In genomic region chr2:118158095-118158494, GRCm38 (mm10) we compare ENCODE assay signal across 27 mouse cellular contexts. TPM values are rescaled to one million over a fixed set of nuclear protein-coding genes. Genes with fewer than 3 reads are reported as not detected.
DNase-seq lines count a peak whose midpoint lies in the region; ATAC-seq lines count a peak whose summit lies in the region.
"Had no signal": no experiment of that assay in that cellular context is flagged by ENCODE, and none has a peak within 500 bp of the region (broad histone marks: within the 10 kb centered on the region; RNA-seq: fewer than 3 reads in every experiment).

No protein-coding gene starts in this region.

- peaks cover 43% of the 10 kb centered on the region for H3K4me1 ChIP-seq in limb, embryonic 12.5 days (replicated peaks)
- peaks cover 46% of the 10 kb centered on the region for H3K4me1 ChIP-seq in limb, embryonic 10.5 days
- H3K4me1 ChIP-seq in embryonic facial prominence, embryonic 14.5 days (ENCODE audit: control insufficient read depth, insufficient read depth, low read length), result peaks cover 35% of the 10 kb centered on the region
- H3K4me1 ChIP-seq: intestine, embryonic 15.5 days had no signal

- no peak overlapping the region for H3K4me3 ChIP-seq in limb, embryonic 12.5 days (replicated peaks)
- no peak overlapping the region for H3K4me3 ChIP-seq in limb, embryonic 10.5 days
- H3K4me3 ChIP-seq in embryonic facial prominence, embryonic 14.5 days (ENCODE audit: low read depth, low read length), result no peak overlapping the region
- H3K4me3 ChIP-seq: forebrain, embryonic 12.5 days; gastrocnemius, adult 2 months; heart, embryonic 12.5 days; hindbrain, embryonic 10.5 days; intestine, embryonic 15.5 days; layer of hippocampus, adult 2 months; limb, embryonic 15.5 days; midbrain, embryonic 13.5 days had no signal

- no peak for DNase-seq in limb, embryonic 10.5 days (ENCODE audit: low spot score)
- peak; percentile 9 for DNase-seq in brain, adult 2 months (ENCODE audit: low read depth, low spot score)
- DNase-seq in embryonic facial prominence, embryonic 14.5 days (ENCODE audit: low spot score), result no peak
- no peak for DNase-seq in urinary bladder, postnatal 4 days (ENCODE audit: low spot score in 2 of 2)
- no peak for DNase-seq in heart, adult 9 months (ENCODE audit: low spot score in 2 of 2)
- DNase-seq: adrenal gland, postnatal 25 days; cerebellum, adult 18-20 months; cerebellum, postnatal 36 days; gastrocnemius, adult 2 months; heart, postnatal 10 days; kidney, adult 9 months; kidney, postnatal 25 days; right cerebral cortex, postnatal 14 days; thymus, adult 2 months; thymus, postnatal 4 days had no signal

- H3K4me2 ChIP-seq in limb, embryonic 12.5 days, result no peak overlapping the region
- H3K4me2 ChIP-seq in embryonic facial prominence, embryonic 14.5 days (ENCODE audit: low read depth, low read length), result no peak overlapping the region
- H3K4me2 ChIP-seq: forebrain, embryonic 12.5 days; heart, embryonic 12.5 days; intestine, embryonic 15.5 days; limb, embryonic 15.5 days; midbrain, embryonic 13.5 days had no signal

- ATAC-seq in limb, embryonic 12.5 days (ENCODE audit: insufficient number of reproducible peaks, insufficient read depth, low FRiP score, low TSS enrichment, low read depth), result no peak
- no peak for ATAC-seq in embryonic facial prominence, embryonic 14.5 days (ENCODE audit: low read depth)
- ATAC-seq in megakaryocyte, adult 5-6 weeks (ENCODE audit: poor library complexity, severe bottlenecking), result peak; percentile 88
- ATAC-seq: hindbrain, embryonic 16.5 days; intestine, embryonic 15.5 days; lung, postnatal 0 days; midbrain, embryonic 13.5 days had no signal

- H3K36me3 ChIP-seq in limb, embryonic 12.5 days, result no peaks in the 10 kb centered on the region
- no peaks in the 10 kb centered on the region for H3K36me3 ChIP-seq in limb, embryonic 10.5 days
- no peaks in the 10 kb centered on the region for H3K36me3 ChIP-seq in embryonic facial prominence, embryonic 14.5 days (ENCODE audit: control insufficient read depth, insufficient read depth, low read length)
- H3K36me3 ChIP-seq: forebrain, embryonic 12.5 days; heart, embryonic 12.5 days; hindbrain, embryonic 10.5 days; intestine, embryonic 15.5 days; limb, embryonic 15.5 days; midbrain, embryonic 13.5 days had no signal

- no peaks in the 10 kb centered on the region for H3K9me3 ChIP-seq in limb, embryonic 12.5 days
- H3K9me3 ChIP-seq in limb, embryonic 10.5 days (replicated peaks), result no peaks in the 10 kb centered on the region
- no peaks in the 10 kb centered on the region for H3K9me3 ChIP-seq in embryonic facial prominence, embryonic 14.5 days (ENCODE audit: control insufficient read depth, low read length)
- H3K9me3 ChIP-seq: forebrain, embryonic 12.5 days; heart, embryonic 12.5 days; hindbrain, embryonic 10.5 days; intestine, embryonic 15.5 days; limb, embryonic 15.5 days had no signal

- H3K9ac ChIP-seq in limb, embryonic 12.5 days (replicated peaks), result no peak overlapping the region
- no peak overlapping the region for H3K9ac ChIP-seq in embryonic facial prominence, embryonic 14.5 days (ENCODE audit: low read depth, low read length)
- H3K9ac ChIP-seq: forebrain, embryonic 12.5 days; heart, embryonic 12.5 days; intestine, embryonic 15.5 days; limb, embryonic 15.5 days; midbrain, embryonic 13.5 days had no signal

- peak overlapping the region; percentile 23; the same call in 1 of the 2 replicates for H3K27ac ChIP-seq in limb, embryonic 12.5 days
- no peak overlapping the region for H3K27ac ChIP-seq in limb, embryonic 10.5 days
- H3K27ac ChIP-seq in embryonic facial prominence, embryonic 14.5 days (replicated peaks; ENCODE audit: low read depth, low read length), result peak overlapping the region; percentile 13; the same call in 1 of the 2 replicates
- H3K27ac ChIP-seq: forebrain, embryonic 12.5 days; gastrocnemius, adult 2 months; hindbrain, embryonic 10.5 days; intestine, embryonic 15.5 days; layer of hippocampus, adult 2 months; midbrain, embryonic 13.5 days; stomach, postnatal 0 days had no signal

- H3K27me3 ChIP-seq in limb, embryonic 12.5 days, result no peaks in the 10 kb centered on the region
- H3K27me3 ChIP-seq in limb, embryonic 10.5 days (ENCODE audit: low read depth, poor library complexity, severe bottlenecking), result no peaks in the 10 kb centered on the region
- H3K27me3 ChIP-seq in embryonic facial prominence, embryonic 14.5 days (replicated peaks; ENCODE audit: control insufficient read depth, insufficient read depth, low read length), result no peaks in the 10 kb centered on the region
- H3K27me3 ChIP-seq: forebrain, embryonic 12.5 days; heart, embryonic 12.5 days; intestine, embryonic 15.5 days; limb, embryonic 15.5 days; midbrain, embryonic 13.5 days had no signal

- WGBS in limb, embryonic 12.5 days, result 86% methylated on average over 3 of the region's 3 CpGs
- WGBS in limb, embryonic 10.5 days, result 94% methylated on average over 3 of the region's 3 CpGs
- WGBS in embryonic facial prominence, embryonic 14.5 days, result 60% methylated on average over 3 of the region's 3 CpGs

RNA-seq across cellular contexts. Expression of gene Thbs1, which starts 46.4 kb away (rescaled TPM):
- polyA plus RNA-seq in limb, embryonic 12.5 days (2016; fragmentation: Nextera tagmentation; extraction: Ambion mirVana), result 56.8 and 71.9 TPM in 2 replicates
- polyA plus RNA-seq in limb, embryonic 10.5 days (2016; fragmentation: Nextera tagmentation; extraction: Ambion mirVana), result 13.2 and 22.8 TPM in 2 replicates
- 77.4 and 86.4 TPM in 2 replicates for polyA plus RNA-seq in embryonic facial prominence, embryonic 14.5 days (2014; fragmentation: Nextera tagmentation; extraction: Ambion mirVana)
- 27.3 and 28.8 TPM in 2 replicates for total RNA-seq in megakaryocyte, adult 5-6 weeks (2015)
- 32.7 and 37.6 TPM in 2 replicates for total RNA-seq in megakaryocyte, adult 5-6 weeks (2017)
